Mouse (Mus musculus) T-helper 2 cell (primary cell): ENCODE measurements around the gene Gnai2.

ENCODE experiments used
- in situ Hi-C: fragments of 300-600 bp; cut with MboI, MseI; formaldehyde crosslinking; loops from one replicate; pipeline ENCODE4 v1.15.1; 2025; ENCODE audit warnings: high pct_unique_total_duplicates

Gene Gnai2

GRCm38 (mm10) chr9:107612191-107612944 is 22.8 kb downstream of the Gnai2 start:
- in situ Hi-C loops: no loop called here

GRCm38 (mm10) chr9:107611456-107612190 is 23.5 kb downstream of the Gnai2 start:
- in situ Hi-C loops: no loop called here

- in situ Hi-C loops: loop anchor here (5.0 kb wide), 2 partner anchors 33 to 68 kb away; partner anchors contain the start of gene Gnat1
Measured at GRCm38 (mm10) chr9:107609433-107609830, 25.7 kb downstream of the Gnai2 start.

GRCm38 (mm10) chr9:107608741-107609432 is 26.3 kb downstream of the Gnai2 start, which contains the start of gene Sema3b:
Gene Sema3b, minus strand, starts transcription at chr9:107609229.
- in situ Hi-C loops: loop anchor here (5.0 kb wide), 2 partner anchors 33 to 68 kb away; partner anchors contain the start of gene Gnat1

- in situ Hi-C loops: loop anchor here (5.0 kb wide), 2 partner anchors 35 to 70 kb away; partner anchors contain the start of gene Gnat1
Measured at GRCm38 (mm10) chr9:107607653-107608245, 27.4 kb downstream of the Gnai2 start.

GRCm38 (mm10) chr9:107607036-107607435 is 28.1 kb downstream of the Gnai2 start:
- in situ Hi-C loops: loop anchor here (5.0 kb wide), 2 partner anchors 35 to 70 kb away; partner anchors contain the start of gene Gnat1

GRCm38 (mm10) chr9:107606591-107606990 is 28.6 kb downstream of the Gnai2 start:
- in situ Hi-C loops: loop anchor here (5.0 kb wide), 2 partner anchors 36 to 71 kb away; partner anchors contain the start of gene Gnat1

- in situ Hi-C loops: loop anchor here (5.0 kb wide), 2 partner anchors 37 to 72 kb away; partner anchors contain the start of gene Gnat1
Measured at GRCm38 (mm10) chr9:107605041-107605661, 30.0 kb downstream of the Gnai2 start.

- in situ Hi-C loops: no loop called here
Measured at GRCm38 (mm10) chr9:107603251-107603650, 31.9 kb downstream of the Gnai2 start.

GRCm38 (mm10) chr9:107602068-107602648 is 33.0 kb downstream of the Gnai2 start:
- in situ Hi-C loops: no loop called here

- in situ Hi-C loops: no loop called here
Measured at GRCm38 (mm10) chr9:107601275-107601674, 33.9 kb downstream of the Gnai2 start.

GRCm38 (mm10) chr9:107600745-107601144 is 34.4 kb downstream of the Gnai2 start:
- in situ Hi-C loops: no loop called here

- in situ Hi-C loops: no loop called here
Measured at GRCm38 (mm10) chr9:107599842-107600241, 35.3 kb downstream of the Gnai2 start.

- in situ Hi-C loops: no loop called here
Measured at GRCm38 (mm10) chr9:107599433-107599832, 35.7 kb downstream of the Gnai2 start.

- in situ Hi-C loops: no loop called here
Measured at GRCm38 (mm10) chr9:107598385-107598784, 36.8 kb downstream of the Gnai2 start.

GRCm38 (mm10) chr9:107596619-107597569 is 38.3 kb downstream of the Gnai2 start:
- in situ Hi-C loops: no loop called here

- in situ Hi-C loops: no loop called here
Measured at GRCm38 (mm10) chr9:107594281-107595062, 40.7 kb downstream of the Gnai2 start.
